Mouse (Mus musculus): ENCODE data around the gene Shc3.

GRCm38 (mm10) chr13:51437105-51438085, 131.8 kb downstream of the Shc3 start:
- TF ChIP-seq POLR2A (IDR thresholded peaks at IDR 0.05; ENCODE audit: low read depth, low read length) (no peak), CTCF (conservative IDR thresholded peaks at IDR 0.05; ENCODE audit: insufficient read depth, insufficient read length, low read depth, low read length) (no peak)

Data from kidney, adult 2 months (tissue).